ENCODE assay signal across 15 mouse cellular contexts in the genomic region with DNA sequence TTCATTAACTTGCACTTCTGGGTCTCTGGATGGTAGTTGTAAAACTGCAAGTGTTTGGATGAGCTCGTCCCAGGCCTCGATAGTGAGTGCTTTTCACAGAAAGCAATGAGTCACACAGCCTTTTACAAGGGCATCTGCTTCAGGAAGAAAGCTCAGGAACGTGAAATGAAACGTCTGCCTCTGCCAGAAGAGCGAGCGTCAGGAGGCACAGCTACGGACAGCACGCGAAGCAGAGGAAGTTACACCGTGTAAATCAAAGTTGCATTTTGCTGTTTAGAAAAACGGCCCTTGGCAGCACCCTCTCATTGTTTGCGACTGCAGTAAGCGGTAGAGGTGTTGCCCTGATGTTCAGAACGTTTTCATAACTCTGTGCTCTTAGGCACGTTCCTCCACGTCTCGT.
DNase-seq lines count a peak whose midpoint lies in the region; ATAC-seq and TF ChIP-seq lines count a peak whose summit lies in the region.
"Had no signal": no experiment of that assay in that cellular context is flagged by ENCODE, and none has a peak within 500 bp of the region (broad histone marks: within the 10 kb centered on the region; RNA-seq: fewer than 3 reads in every experiment).

No protein-coding gene starts in this region.

- H3K4me3 ChIP-seq in kidney, embryonic 14.5 days (ENCODE audit: low read length): no peak overlapping the region
- no peak overlapping the region for H3K4me3 ChIP-seq in CH12.LX (replicated peaks in 1 of 3; ENCODE audit: low read depth in 2 of 3, low read length in 2 of 3, poor library complexity in 1 of 3)
- H3K4me3 ChIP-seq: embryonic facial prominence, embryonic 13.5 days; neural tube, embryonic 13.5 days had no signal

- H3K9me3 ChIP-seq in kidney, embryonic 14.5 days (ENCODE audit: control insufficient read depth, low read length): no peaks in the 10 kb centered on the region
- H3K9me3 ChIP-seq in CH12.LX (replicated peaks; ENCODE audit: low read length): no peaks in the 10 kb centered on the region
- H3K9me3 ChIP-seq: embryonic facial prominence, embryonic 13.5 days; neural tube, embryonic 13.5 days had no signal

- no peak overlapping the region for H3K9ac ChIP-seq in kidney, embryonic 14.5 days (ENCODE audit: low read depth, low read length)
- H3K9ac ChIP-seq in CH12.LX (ENCODE audit: insufficient read depth, low read depth): no peak overlapping the region
- H3K9ac ChIP-seq: embryonic facial prominence, embryonic 13.5 days; neural tube, embryonic 13.5 days had no signal

- in situ Hi-C loops in CH12.LX (cut with MboI; ENCODE audit: low pct_ligation_motif_present, low pct_unique_long_range_greater_than_20kb, low sequenced_read_pairs): no loop called here

- H3K4me1 ChIP-seq in kidney, embryonic 14.5 days (ENCODE audit: control insufficient read depth, insufficient read depth, low read length): no peaks in the 10 kb centered on the region
- peaks cover 4 to 13% of the 10 kb centered on the region in 2 experiments; a peak in 3 of 4 replicates for H3K4me1 ChIP-seq in CH12.LX (ENCODE audit: control insufficient read depth in 1 of 2, insufficient read depth in 2 of 2)
- H3K4me1 ChIP-seq: neural tube, embryonic 13.5 days had no signal

- H3K79me2 ChIP-seq in CH12.LX (replicated peaks; ENCODE audit: control insufficient read depth, extremely low read depth, insufficient read depth, poor library complexity, severe bottlenecking): no peaks in the 10 kb centered on the region

- H3K36me3 ChIP-seq in kidney, embryonic 14.5 days (ENCODE audit: control insufficient read depth, insufficient read depth, low read length): no peaks in the 10 kb centered on the region
- H3K36me3 ChIP-seq in CH12.LX (replicated peaks in 1 of 2; ENCODE audit: control insufficient read depth in 1 of 2, insufficient read depth in 1 of 2, low read length in 1 of 2): no peaks in the 10 kb centered on the region
- H3K36me3 ChIP-seq: embryonic facial prominence, embryonic 13.5 days; neural tube, embryonic 13.5 days had no signal

- intact Hi-C loops in heart, postnatal 36 days (cut with DNase I): no loop called here

- no peaks in the 10 kb centered on the region for H3K27me3 ChIP-seq in kidney, embryonic 14.5 days (ENCODE audit: control insufficient read depth, insufficient read depth, low read length)
- no peaks in the 10 kb centered on the region for H3K27me3 ChIP-seq in CH12.LX (replicated peaks)
- H3K27me3 ChIP-seq: embryonic facial prominence, embryonic 13.5 days; neural tube, embryonic 13.5 days had no signal

- no peak for TF ChIP-seq RAD21 in CH12.LX (IDR thresholded peaks at IDR 0.05; ENCODE audit: low read depth, low read length)

- no peak overlapping the region for H3K27ac ChIP-seq in kidney, embryonic 14.5 days (ENCODE audit: low read depth, low read length)
- no peak overlapping the region for H3K27ac ChIP-seq in CH12.LX (ENCODE audit: insufficient read depth, low read depth)
- H3K27ac ChIP-seq: neural tube, embryonic 13.5 days had no signal

- TF ChIP-seq CTCF in CH12.LX (conservative IDR thresholded peaks at IDR 0.05 in 1 of 2, IDR thresholded peaks at IDR 0.05 in 1 of 2; ENCODE audit: low read depth in 2 of 2, low read length in 2 of 2): no peak

- DNase-seq in kidney, postnatal 25 days: no peak
- no peak for DNase-seq in CH12.LX (ENCODE audit: extremely low read depth)
- peak; percentile 7 for DNase-seq in MN1 (ENCODE audit: low spot score)
- DNase-seq in kidney, postnatal 10 days: peak; percentile 21
- DNase-seq in embryo, embryonic 10.5 days (ENCODE audit: low spot score): no peak
- no peak for DNase-seq in heart, postnatal 36 days
- no peak for DNase-seq in thymus, postnatal 10 days (ENCODE audit: low spot score in 2 of 2)
- DNase-seq: cerebellum, adult 11-12 months; thymus, postnatal 25 days had no signal

- H3K4me2 ChIP-seq in kidney, embryonic 14.5 days (replicated peaks; ENCODE audit: low read depth, low read length): peak overlapping the region; percentile 15
- H3K4me2 ChIP-seq in CH12.LX (ENCODE audit: insufficient read depth, low read depth, poor library complexity, severe bottlenecking): peak overlapping the region; percentile 22; the same call in 1 of the 2 replicates
- H3K4me2 ChIP-seq: embryonic facial prominence, embryonic 13.5 days; heart, embryonic 11.5 days; liver, embryonic 11.5 days; neural tube, embryonic 13.5 days had no signal

- no peak for TF ChIP-seq POLR2A in CH12.LX (IDR thresholded peaks at IDR 0.05; ENCODE audit: low read depth, low read length)

- no peak for ATAC-seq in kidney, embryonic 14.5 days (ENCODE audit: low FRiP score, low TSS enrichment)
- ATAC-seq: inflammation-experienced regulatory T-cells, adult 6 months had no signal

- no peak for TF ChIP-seq EP300 in CH12.LX (IDR thresholded peaks at IDR 0.05; ENCODE audit: low read length)

- dilution Hi-C loops in CH12.LX (cut with MboI; ENCODE audit: extremely low pct_ligation_motif_present, extremely low pct_unique_long_range_greater_than_20kb, low sequenced_read_pairs): no loop called here

- WGBS in kidney, embryonic 14.5 days: 37% methylated on average over 17 of the region's 17 CpGs

TF ChIP-seq in CH12.LX, 34 proteins besides CTCF, POLR2A, EP300 and RAD21:
- TF ChIP-seq USF1 (IDR thresholded peaks at IDR 0.05; ENCODE audit: low read depth, low read length) (no peak), RCOR1 (conservative IDR thresholded peaks at IDR 0.05; ENCODE audit: low read depth, low read length) (no peak), MYC (IDR thresholded peaks at IDR 0.05; ENCODE audit: low read depth, low read length) (no peak), PAX5 (IDR thresholded peaks at IDR 0.05; ENCODE audit: low read length) (no peak), JUN (IDR thresholded peaks at IDR 0.05; ENCODE audit: insufficient read depth, low read depth, low read length) (no peak), SIN3A (IDR thresholded peaks at IDR 0.05; ENCODE audit: low read length) (no peak), TCF12 (IDR thresholded peaks at IDR 0.05; ENCODE audit: low read depth, low read length) (no peak), MEF2A (IDR thresholded peaks at IDR 0.05; ENCODE audit: borderline replicate concordance, low read depth, low read length) (no peak), TBP (conservative IDR thresholded peaks at IDR 0.05; ENCODE audit: low read depth, low read length) (no peak), ZNF384 (IDR thresholded peaks at IDR 0.05; ENCODE audit: low read depth, low read length) (no peak), MAFK (IDR thresholded peaks at IDR 0.05; ENCODE audit: insufficient replicate concordance, low read length) (no peak), MAZ (IDR thresholded peaks at IDR 0.05; ENCODE audit: low read depth, low read length) (no peak), MAX (IDR thresholded peaks at IDR 0.05; ENCODE audit: low read length) (no peak), BHLHE40 (IDR thresholded peaks at IDR 0.05; ENCODE audit: low read depth, low read length) (no peak), UBTF (IDR thresholded peaks at IDR 0.05; ENCODE audit: low read depth, low read length) (no peak)
TF ChIP-seq in CH12.LX: peak in this region for 0.

Comparison
In these comparisons a context has a peak if more than half of its experiments do, and no peak if none do; other contexts are left out.
1. DNase-seq: peak in MN1 (single experiment) and kidney, postnatal 10 days (single experiment); none in kidney, postnatal 25 days (0 of 2), CH12.LX (single experiment), embryo, embryonic 10.5 days (single experiment), heart, postnatal 36 days (0 of 2) and thymus, postnatal 10 days (0 of 2).